Mouse (Mus musculus) liver, embryonic 14.5 days (tissue): Measurements from ENCODE around the gene 4930474N05Rik. TPM values are rescaled to one million over a fixed set of nuclear protein-coding genes. Genes with fewer than 3 reads are reported as not detected.

Experiments
- ATAC-seq: fragments of 200-750 bp; cut with Nextera tagmentation; 2 replicates; pipeline ENCODE4 v1.8.0; 2017; ENCODE audit warnings: moderate number of reproducible peaks, mild to moderate bottlenecking, moderate library complexity; ENCODE audit not compliant: insufficient read depth
- DNase-seq, 3 experiments: peaks; one replicate each; pipeline ENCODE4 v3.0.0-alpha.2; 2012 to 2013; ENCODE audit warnings: low read depth in 3 of 3, low spot score in 3 of 3
- H3K27ac ChIP-seq: fragments of 300-500 bp; sonication (generic); 2 replicates; pipeline ENCODE4 v1.5.1; 2014; ENCODE audit warnings: moderate library complexity, mild to moderate bottlenecking, control low read depth, inconsistent platforms
- H3K27me3 ChIP-seq: fragments of 300-500 bp; sonication (generic); 2 replicates; pipeline ENCODE4 v1.6.1; 2014; ENCODE audit warnings: mild to moderate bottlenecking, low read length, moderate library complexity; ENCODE audit not compliant: control insufficient read depth, insufficient read depth
- H3K36me3 ChIP-seq: fragments of 300-500 bp; sonication (generic); replicated peaks from 2 replicates; pipeline ENCODE4 v1.6.1; 2014; ENCODE audit warnings: low read depth; ENCODE audit not compliant: control insufficient read depth, insufficient read depth
- H3K4me1 ChIP-seq, 2 experiments: fragments of 200-500 bp in 1 of 2; fragments of 300-500 bp in 1 of 2; sonication (generic) in 1 of 2; replicated peaks; 2 replicates each; pipeline ENCODE4 v1.6.1; 2012 to 2014; ENCODE audit warnings: antibody characterized with exemption in 1 of 2, inconsistent platforms in 1 of 2, low read length in 1 of 2; ENCODE audit not compliant: control insufficient read depth in 2 of 2, insufficient read depth in 2 of 2
- H3K4me2 ChIP-seq: fragments of 300-500 bp; sonication (generic); 2 replicates; pipeline ENCODE4 v1.6.1; 2014; ENCODE audit warnings: low read depth, mild to moderate bottlenecking, control low read depth, moderate library complexity
- H3K4me3 ChIP-seq, 2 experiments: fragments of 200-500 bp in 1 of 2; fragments of 300-500 bp in 1 of 2; sonication (generic) in 1 of 2; 2 replicates each; pipeline ENCODE4 v1.5.1; 2012 to 2014; ENCODE audit warnings: low read depth in 2 of 2, low read length in 2 of 2, mild to moderate bottlenecking in 2 of 2, control low read depth in 1 of 2, inconsistent platforms in 1 of 2, moderate library complexity in 1 of 2; ENCODE audit not compliant: insufficient read depth in 1 of 2
- H3K9ac ChIP-seq: fragments of 300-500 bp; sonication (generic); replicated peaks from 2 replicates; pipeline ENCODE4 v1.6.1; 2014; ENCODE audit warnings: mild to moderate bottlenecking, control low read depth, moderate library complexity
- H3K9me3 ChIP-seq: fragments of 300-500 bp; sonication (generic); 2 replicates; pipeline ENCODE4 v1.6.1; 2016; ENCODE audit warnings: low read length, mixed read lengths; ENCODE audit not compliant: control insufficient read depth
- CTCF ChIP-seq: IDR thresholded peaks from 2 replicates; pipeline ENCODE4 v1.5.1; 2016; ENCODE audit warnings: antibody characterized with exemption, low read depth, control low read depth
- EP300 ChIP-seq: IDR thresholded peaks from 2 replicates; pipeline ENCODE4 v1.6.1; 2016; ENCODE audit warnings: antibody characterized with exemption, low read depth
- WGBS: fragments of 180-500 bp; shearing (Covaris S2); extraction: QIAGEN DNeasy Blood & Tissue Kit; methylation state at CpG from one replicate; pipeline ENCODE4 v1.1.7; 2014; ENCODE audit not compliant: insufficient replicate concordance; 5-methylcytosine and 5-hydroxymethylcytosine counted together
- polyA plus RNA-seq, 2 experiments: library from polyadenylated mRNA; depleted of rRNA in 1 of 2; stranded (reverse) in 1 of 2; unstranded in 1 of 2; fragments of >200 nt; fragmentation: Nextera tagmentation in 1 of 2; extraction: Ambion mirVana in 1 of 2; gene quantifications; 2 replicates each; pipeline versions ENCODE4 v1.2.1 to v1.2.3; 2012 to 2014

4930474N05Rik gene
- polyA plus RNA-seq, 2 experiments = not detected

GRCm38 (mm10) chr14:36100731-36101130, 6.0 kb downstream of the 4930474N05Rik start:
- no peaks in the 10 kb centered on the region for H3K4me1 ChIP-seq
- H3K27me3 ChIP-seq = no peaks in the 10 kb centered on the region
- no peak overlapping the region for H3K4me2 ChIP-seq
- H3K36me3 ChIP-seq = no peaks in the 10 kb centered on the region
- H3K9me3 ChIP-seq = no peaks in the 10 kb centered on the region
- no peak overlapping the region for H3K9ac ChIP-seq
- DNase-seq (no peak), ATAC-seq (no peak)
- TF ChIP-seq EP300 = no peak
- TF ChIP-seq CTCF = no peak
- no peak overlapping the region for H3K4me3 ChIP-seq
- WGBS = 11% methylated on average over 1 of the region's 1 CpGs
- no peak overlapping the region for H3K27ac ChIP-seq

GRCm38 (mm10) chr14:36114481-36114880, 19.8 kb downstream of the 4930474N05Rik start:
- no peaks in the 10 kb centered on the region for H3K36me3 ChIP-seq
- H3K4me2 ChIP-seq = no peak overlapping the region
- no peak overlapping the region for H3K4me3 ChIP-seq
- no peak for TF ChIP-seq CTCF
- no peak for TF ChIP-seq EP300
- H3K9ac ChIP-seq = no peak overlapping the region
- no peak overlapping the region for H3K27ac ChIP-seq
- H3K4me1 ChIP-seq = no peaks in the 10 kb centered on the region
- DNase-seq (no peak), ATAC-seq (no peak)
- no peaks in the 10 kb centered on the region for H3K27me3 ChIP-seq
- no peaks in the 10 kb centered on the region for H3K9me3 ChIP-seq

- ATAC-seq (no peak), DNase-seq (no peak)
- H3K27me3 ChIP-seq = no peaks in the 10 kb centered on the region
- H3K4me2 ChIP-seq = no peak overlapping the region
- TF ChIP-seq CTCF = no peak
- TF ChIP-seq EP300 = no peak
- no peak overlapping the region for H3K27ac ChIP-seq
- H3K9me3 ChIP-seq = no peaks in the 10 kb centered on the region
- no peak overlapping the region for H3K4me3 ChIP-seq
- no peak overlapping the region for H3K9ac ChIP-seq
- H3K36me3 ChIP-seq = no peaks in the 10 kb centered on the region
- H3K4me1 ChIP-seq = no peaks in the 10 kb centered on the region
- 51% methylated on average over 2 of the region's 2 CpGs for WGBS
Observed at GRCm38 (mm10) chr14:36123775-36124335, 29.1 kb downstream of the 4930474N05Rik start.

DNA sequence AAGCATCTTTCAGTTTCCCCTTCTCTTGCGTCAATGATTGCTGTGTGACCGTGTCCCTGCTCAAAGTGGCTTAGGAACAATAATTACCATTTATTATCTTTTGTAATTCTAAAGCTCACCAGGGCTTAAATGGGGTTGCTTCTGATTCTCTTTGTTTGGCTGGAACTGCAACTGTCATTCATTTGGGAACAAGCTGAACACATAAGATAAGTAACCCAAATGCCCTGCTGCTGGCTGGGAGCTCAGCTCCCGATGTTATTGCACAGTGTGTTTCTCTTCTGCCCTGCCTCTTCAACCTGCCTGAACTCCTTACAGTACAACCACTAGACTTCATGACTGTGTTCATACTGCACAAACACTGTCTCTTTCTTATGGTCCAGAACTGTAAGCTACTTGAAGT, 41.0 kb downstream of the 4930474N05Rik start:
- Histone ChIP-seq H3K4me2 (no peak overlapping the region), H3K36me3 (no peaks in the 10 kb centered on the region), H3K9me3 (no peaks in the 10 kb centered on the region), H3K27me3 (no peaks in the 10 kb centered on the region), H3K27ac (no peak overlapping the region), H3K4me3 (no peak overlapping the region), H3K4me1 (no peaks in the 10 kb centered on the region), H3K9ac (no peak overlapping the region)
- WGBS = 60% methylated on average over 3 of the region's 3 CpGs
- TF ChIP-seq CTCF (no peak), EP300 (no peak)
- DNase-seq = no peak
- ATAC-seq = no peak

GRCm38 (mm10) chr14:36137696-36138095, 43.0 kb downstream of the 4930474N05Rik start:
- no peak for TF ChIP-seq EP300
- no peak for TF ChIP-seq CTCF

GRCm38 (mm10) chr14:36145261-36145660, 50.5 kb downstream of the 4930474N05Rik start:
- TF ChIP-seq EP300 (no peak), CTCF (no peak)
- DNase-seq = no peak

More at GRCm38 (mm10) chr14:36137696-36138095, 43.0 kb downstream of the 4930474N05Rik start:
- H3K27ac ChIP-seq = no peak overlapping the region
- no peak overlapping the region for H3K4me3 ChIP-seq
- H3K4me1 ChIP-seq = no peaks in the 10 kb centered on the region
- no peaks in the 10 kb centered on the region for H3K27me3 ChIP-seq
- H3K4me2 ChIP-seq = no peak overlapping the region
- ATAC-seq = no peak
- 70% methylated on average over 4 of the region's 4 CpGs for WGBS
- no peak for DNase-seq
- no peak overlapping the region for H3K9ac ChIP-seq
- H3K36me3 ChIP-seq = no peaks in the 10 kb centered on the region
- H3K9me3 ChIP-seq = no peaks in the 10 kb centered on the region

More at GRCm38 (mm10) chr14:36145261-36145660, 50.5 kb downstream of the 4930474N05Rik start:
- Histone ChIP-seq H3K4me2 (no peak overlapping the region), H3K9me3 (no peaks in the 10 kb centered on the region), H3K36me3 (no peaks in the 10 kb centered on the region), H3K9ac (no peak overlapping the region), H3K27ac (no peak overlapping the region), H3K4me3 (no peak overlapping the region), H3K27me3 (no peaks in the 10 kb centered on the region), H3K4me1 (no peaks in the 10 kb centered on the region)
- ATAC-seq = no peak
